Mouse (Mus musculus): Measurements from ENCODE around the gene Sh3pxd2a.

DNA sequence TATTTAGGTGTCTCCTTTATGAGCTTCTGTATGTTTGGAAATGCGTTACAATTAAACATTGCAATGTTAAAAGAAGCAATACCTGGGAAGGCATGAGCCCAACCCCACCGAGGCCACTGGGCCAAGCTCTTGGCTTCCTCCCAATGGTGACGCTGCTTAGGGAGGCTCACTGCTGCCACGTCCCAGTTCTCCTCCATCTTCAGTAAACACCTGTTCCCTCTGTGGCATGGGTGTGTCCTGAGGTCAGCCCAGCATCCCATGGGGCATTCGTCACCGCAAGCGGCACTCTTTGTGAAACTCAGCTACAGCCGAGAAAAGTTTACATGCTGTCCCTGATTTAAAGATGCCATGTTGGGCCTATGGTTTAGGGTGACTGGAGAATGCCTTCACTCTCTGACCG is 23.4 kb upstream of the Sh3pxd2a start:
- TF ChIP-seq CTCF (conservative IDR thresholded peaks at IDR 0.05; ENCODE audit: low read length), result no peak
- no peak for TF ChIP-seq POU5F1 (IDR thresholded peaks at IDR 0.05; ENCODE audit: borderline replicate concordance, low read length)
